Mouse (Mus musculus) midbrain, postnatal 0 days (tissue): ENCODE results near the gene Gins3. TPM values are rescaled to one million over a fixed set of nuclear protein-coding genes. Genes with fewer than 3 reads are reported as not detected.

Experiments
- ATAC-seq: fragments of 200-750 bp; cut with Nextera tagmentation; 2 replicates; pipeline ENCODE4 v1.8.0; 2017; ENCODE audit warnings: moderate number of reproducible peaks, mild to moderate bottlenecking, moderate TSS enrichment, moderate library complexity; ENCODE audit not compliant: low FRiP score
- DNase-seq: peaks from one replicate; pipeline ENCODE4 v3.0.0-alpha.2; 2015; ENCODE audit warnings: low spot score
- H3K27ac ChIP-seq: fragments of 300-500 bp; sonication (generic); 2 replicates; pipeline ENCODE4 v1.5.1; 2014; ENCODE audit warnings: low read depth, mild to moderate bottlenecking, low read length, mixed read lengths
- H3K27me3 ChIP-seq: fragments of 300-500 bp; sonication (generic); 2 replicates; pipeline ENCODE4 v1.6.1; 2014; ENCODE audit warnings: low read length, control low read depth, mixed read lengths; ENCODE audit not compliant: insufficient read depth
- H3K36me3 ChIP-seq: fragments of 300-500 bp; sonication (generic); 2 replicates; pipeline ENCODE4 v1.6.1; 2014; ENCODE audit warnings: low read length, control low read depth, mixed read lengths; ENCODE audit not compliant: insufficient read depth
- H3K4me1 ChIP-seq: fragments of 300-500 bp; sonication (generic); 2 replicates; pipeline ENCODE4 v1.6.1; 2014; ENCODE audit warnings: mild to moderate bottlenecking, control low read depth, antibody characterized with exemption, low read length, mixed read lengths; ENCODE audit not compliant: insufficient read depth
- H3K4me2 ChIP-seq: fragments of 300-500 bp; sonication (generic); 2 replicates; pipeline ENCODE4 v1.6.1; 2014; ENCODE audit warnings: low read depth, mild to moderate bottlenecking, low read length, mixed read lengths; ENCODE audit not compliant: poor library complexity, severe bottlenecking
- H3K4me3 ChIP-seq: fragments of 300-500 bp; sonication (generic); 2 replicates; pipeline ENCODE4 v1.5.1; 2014; ENCODE audit warnings: low read depth, mild to moderate bottlenecking, low read length, moderate library complexity
- H3K9ac ChIP-seq: fragments of 300-500 bp; sonication (generic); replicated peaks from 2 replicates; pipeline ENCODE4 v1.6.1; 2014; ENCODE audit warnings: mild to moderate bottlenecking, low read length, moderate library complexity, mixed read lengths; ENCODE audit not compliant: poor library complexity, severe bottlenecking
- H3K9me3 ChIP-seq: fragments of 300-500 bp; sonication (generic); 2 replicates; pipeline ENCODE4 v1.6.1; 2016; ENCODE audit warnings: low read length, control low read depth
- CTCF ChIP-seq: IDR thresholded peaks from 2 replicates; pipeline ENCODE4 v1.5.1; 2016; ENCODE audit warnings: antibody characterized with exemption, mild to moderate bottlenecking
- WGBS: fragments of 180-500 bp; shearing (Covaris S2); extraction: QIAGEN DNeasy Blood & Tissue Kit; methylation state at CpG from one replicate; pipeline ENCODE4 v1.1.7; 2014; 5-methylcytosine and 5-hydroxymethylcytosine counted together
- polyA plus RNA-seq: library from polyadenylated mRNA; unstranded; fragments of >200 nt; fragmentation: Nextera tagmentation; extraction: Ambion mirVana; gene quantifications from 2 replicates; pipeline ENCODE4 v1.2.1, GENCODE M21; 2015
- total RNA-seq: library from RNA; depleted of rRNA; stranded (reverse); fragments of >200 nt; gene quantifications from 2 replicates; pipeline ENCODE4 v1.2.3, GENCODE M21; 2014; rRNA removed

The Gins3 gene
- total RNA-seq (2.7 and 4.1 TPM in 2 replicates), polyA plus RNA-seq (4.0 and 4.7 TPM in 2 replicates)

DNA sequence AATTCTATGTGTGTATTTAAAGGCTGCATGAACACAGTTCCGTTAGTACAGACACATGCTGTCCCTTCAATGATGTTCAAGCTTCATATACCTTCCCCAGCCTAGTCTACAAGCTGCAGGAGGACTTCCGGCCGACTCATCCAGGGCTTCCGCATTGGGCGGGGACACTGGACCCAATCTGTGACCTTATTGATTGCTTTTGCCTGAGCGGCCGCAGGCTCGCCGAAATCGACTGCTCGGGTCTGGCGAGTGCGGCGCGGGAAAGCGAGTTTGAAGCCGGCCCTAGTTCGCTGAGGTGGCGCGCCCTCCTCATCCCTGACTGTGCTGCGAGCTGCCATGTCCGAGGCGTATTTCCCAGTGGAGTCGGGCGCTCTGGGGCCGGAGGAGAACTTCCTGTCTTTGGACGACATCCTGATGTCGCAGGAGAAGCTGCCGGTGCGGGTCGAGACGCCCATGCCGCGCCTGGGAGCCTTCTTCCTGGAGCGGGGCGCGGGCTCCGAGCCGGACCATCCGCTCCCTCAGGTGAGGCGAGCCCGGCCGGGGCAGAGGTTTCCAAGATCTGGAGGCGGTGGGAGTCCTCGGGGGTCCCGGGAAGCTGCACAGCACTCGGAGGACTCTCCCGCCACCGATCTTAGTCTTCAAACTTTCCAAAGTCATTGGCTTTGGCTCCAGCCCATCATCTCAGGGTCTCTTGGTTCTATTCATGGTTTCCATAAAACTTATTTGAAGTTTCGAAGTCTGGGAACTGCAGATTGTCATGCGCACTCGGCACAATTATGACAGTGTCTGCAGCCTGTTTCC is at the start of gene Gins3:
TSS of gene Gins3 (plus strand) at position 192 of the 801 bp plus-strand sequence.
- Histone ChIP-seq H3K9ac (0 out of 2 replicates have a peak within 1 kb of the TSS, but pooled peaks have one; percentile 39), H3K4me2 (peak within 1 kb of the TSS; percentile 91), H3K27ac (no peak within 1 kb of the TSS), H3K36me3 (no peaks in the 10 kb centered on the region), H3K4me3 (peak within 1 kb of the TSS; percentile 78), H3K9me3 (no peaks in the 10 kb centered on the region), H3K27me3 (no peaks in the 10 kb centered on the region), H3K4me1 (peaks cover 3% of the 10 kb centered on the region; the same call in 1 of the 2 replicates)
- ATAC-seq (peak; percentile 94), DNase-seq (peak; percentile 96)
- TF ChIP-seq CTCF, result no peak
- WGBS, result under 1% methylated on average over 51 of the region's 52 CpGs

DNA sequence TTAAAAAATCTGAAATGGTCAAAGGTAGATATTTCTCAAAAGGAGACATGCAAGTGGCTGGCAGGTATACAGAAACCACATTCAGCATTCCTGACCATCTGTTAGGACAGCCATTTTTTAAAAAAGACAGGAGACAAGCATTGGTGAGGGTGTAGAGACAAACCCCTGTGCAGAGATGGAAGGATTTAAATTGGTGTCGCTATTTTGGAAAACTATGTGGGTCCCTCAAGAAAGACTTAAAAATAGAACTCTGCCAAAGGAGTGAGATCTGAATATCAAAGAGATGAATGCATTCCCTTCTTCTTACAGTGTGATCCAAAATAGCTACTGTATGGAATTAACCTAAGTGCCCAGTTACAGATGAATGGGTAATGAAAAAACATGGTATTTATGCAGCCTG is 45.9 kb upstream of the Gins3 start:
- no peak overlapping the region for H3K4me2 ChIP-seq
- H3K9me3 ChIP-seq, result no peaks in the 10 kb centered on the region
- no peaks in the 10 kb centered on the region for H3K36me3 ChIP-seq
- no peak overlapping the region for H3K4me3 ChIP-seq
- no peaks in the 10 kb centered on the region for H3K4me1 ChIP-seq
- no peak overlapping the region for H3K27ac ChIP-seq
- DNase-seq, result no peak
- WGBS, result 84% methylated on average over 1 of the region's 1 CpGs
- no peak for TF ChIP-seq CTCF
- H3K27me3 ChIP-seq, result no peaks in the 10 kb centered on the region
- ATAC-seq, result no peak
- H3K9ac ChIP-seq, result no peak overlapping the region

- 65% methylated on average over 10 of the region's 10 CpGs for WGBS
- Histone ChIP-seq H3K9me3 (no peaks in the 10 kb centered on the region), H3K27me3 (no peaks in the 10 kb centered on the region), H3K4me3 (no peak overlapping the region), H3K4me1 (no peaks in the 10 kb centered on the region), H3K27ac (no peak overlapping the region), H3K4me2 (no peak overlapping the region), H3K9ac (no peak overlapping the region), H3K36me3 (no peaks in the 10 kb centered on the region)
- DNase-seq, result no peak
- TF ChIP-seq CTCF, result no peak
- no peak for ATAC-seq
These were observed 44.0 kb upstream of the Gins3 start for GRCm38 (mm10) chr8:95589282-95589681.

DNA sequence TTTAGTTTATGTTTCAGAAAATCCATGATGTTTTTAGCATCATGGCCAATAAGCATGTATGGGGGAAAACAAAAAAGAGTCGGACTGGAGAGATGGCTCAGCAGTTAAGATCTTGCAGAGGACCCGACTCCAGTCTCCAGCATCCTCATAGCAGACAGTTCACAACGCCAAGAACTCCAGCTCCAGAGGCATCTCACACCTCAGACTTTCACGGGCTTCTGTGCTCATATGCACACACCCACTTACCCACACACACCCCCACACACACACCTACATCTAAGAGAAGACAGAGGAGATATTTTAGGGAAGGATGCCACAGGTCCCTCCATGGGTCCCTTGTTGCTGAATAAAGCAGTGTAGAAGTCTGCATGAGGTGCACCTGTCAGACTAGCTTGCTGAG is 42.7 kb upstream of the Gins3 start:
- TF ChIP-seq CTCF, result no peak
- Histone ChIP-seq H3K27ac (no peak overlapping the region), H3K4me1 (no peaks in the 10 kb centered on the region), H3K4me2 (no peak overlapping the region), H3K27me3 (no peaks in the 10 kb centered on the region), H3K9ac (no peak overlapping the region), H3K9me3 (no peaks in the 10 kb centered on the region), H3K4me3 (no peak overlapping the region), H3K36me3 (no peaks in the 10 kb centered on the region)
- DNase-seq (no peak), ATAC-seq (no peak)
- 82% methylated on average over 4 of the region's 4 CpGs for WGBS

DNA sequence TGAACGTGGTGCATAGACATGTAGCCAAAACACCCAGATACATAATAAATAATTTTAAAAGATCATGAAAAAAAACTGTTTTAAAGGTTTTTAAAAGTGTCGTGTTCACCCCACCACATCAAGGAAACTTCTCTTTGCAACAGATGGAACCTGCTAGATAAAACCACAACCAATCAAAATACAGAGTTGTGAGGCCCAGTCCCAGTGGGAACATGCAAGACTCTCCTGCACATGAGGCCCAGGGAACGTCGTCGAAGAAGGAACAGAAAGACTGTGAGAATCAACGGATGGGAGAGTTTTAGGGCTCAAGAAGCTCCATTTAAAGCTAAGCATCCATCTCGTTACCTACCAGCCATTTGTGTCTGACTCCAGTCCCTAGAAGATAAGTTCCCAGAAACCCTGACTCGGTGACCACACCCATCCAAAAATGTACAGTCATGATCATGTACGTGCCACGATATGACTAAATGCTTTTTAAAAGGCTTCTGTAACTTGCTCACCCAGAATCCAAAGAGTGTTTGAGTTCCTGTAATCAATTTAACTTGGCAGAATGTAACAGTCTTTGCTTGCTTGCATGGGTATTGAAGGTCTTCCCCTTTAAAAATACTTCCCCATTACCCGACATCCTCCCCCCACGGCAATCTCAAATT is 41.0 kb upstream of the Gins3 start:
- no peaks in the 10 kb centered on the region for H3K9me3 ChIP-seq
- no peak overlapping the region for H3K9ac ChIP-seq
- no peaks in the 10 kb centered on the region for H3K4me1 ChIP-seq
- no peaks in the 10 kb centered on the region for H3K27me3 ChIP-seq
- no peak for TF ChIP-seq CTCF
- H3K4me2 ChIP-seq, result no peak overlapping the region
- no peak for ATAC-seq
- H3K27ac ChIP-seq, result no peak overlapping the region
- H3K36me3 ChIP-seq, result no peaks in the 10 kb centered on the region
- H3K4me3 ChIP-seq, result no peak overlapping the region
- WGBS, result 91% methylated on average over 12 of the region's 12 CpGs
- DNase-seq, result no peak
